Mouse (Mus musculus) heart, adult 2 months (tissue): ENCODE measurements around the gene Gpr3.

Source experiments
- CTCF ChIP-seq: fragments of 200-600 bp; IDR thresholded peaks from 2 replicates; pipeline ENCODE4 v1.8.1; 2022; ENCODE audit warnings: antibody characterized with exemption, mild to moderate bottlenecking, moderate library complexity
- EP300 ChIP-seq: fragments of 200-500 bp; IDR thresholded peaks from 2 replicates; pipeline ENCODE4 v1.6.1; 2011; ENCODE audit warnings: low read depth, low read length, control low read depth; ENCODE audit not compliant: insufficient read depth

DNA sequence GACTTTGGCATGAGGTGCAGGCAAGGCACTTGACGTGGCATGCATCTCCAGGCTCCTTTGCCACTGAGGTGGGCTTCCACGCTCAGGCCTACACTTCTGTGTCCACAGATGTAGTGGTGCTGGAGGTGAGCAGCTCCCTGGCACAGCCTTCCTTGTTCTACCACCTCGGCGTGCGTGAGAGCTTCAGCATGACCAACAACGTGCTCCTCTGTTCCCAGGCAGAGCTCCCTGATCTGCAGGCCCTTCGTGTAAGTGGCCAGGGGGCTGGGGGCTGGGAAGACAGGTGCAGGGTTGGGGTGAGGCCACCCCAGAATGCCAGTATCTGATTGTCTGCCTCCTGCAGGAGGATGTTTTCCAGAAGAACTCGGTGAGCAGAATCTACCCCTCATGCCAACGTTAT lies 30.4 kb upstream of the Gpr3 start:
- TF ChIP-seq CTCF (no peak), EP300 (no peak)
